Mouse (Mus musculus) lung, adult 2 months (tissue): ENCODE measurements around the gene Capns1. TPM values are rescaled to one million over a fixed set of nuclear protein-coding genes. Genes with fewer than 3 reads are reported as not detected.

Source experiments
- DNase-seq: peaks from one replicate; pipeline ENCODE4 v3.0.0; 2022
- H3K4me1 ChIP-seq: fragments of 200-500 bp; 2 replicates; pipeline ENCODE4 v1.6.1; 2011; ENCODE audit warnings: low read length; ENCODE audit not compliant: control insufficient read depth, insufficient read depth
- H3K4me3 ChIP-seq: fragments of 200-500 bp; replicated peaks from 2 replicates; pipeline ENCODE3; 2011; ENCODE audit warnings: low read depth, mild to moderate bottlenecking, control low read depth, low read length; ENCODE audit errors: extremely low read depth
- CTCF ChIP-seq: fragments of 200-500 bp; IDR thresholded peaks from 2 replicates; pipeline ENCODE4 v1.5.1; 2011; ENCODE audit warnings: mild to moderate bottlenecking, low read length, control low read depth; ENCODE audit not compliant: insufficient read depth
- POLR2A ChIP-seq: fragments of 200-500 bp; IDR thresholded peaks from 2 replicates; pipeline ENCODE4 v1.6.1; 2011; ENCODE audit warnings: low read depth, mild to moderate bottlenecking, control low read depth, low read length, borderline replicate concordance; ENCODE audit errors: extremely low read depth
- whole genome bisulfite sequencing: fragments of 180-500 bp; shearing (Covaris S2); methylation state at CpG from one replicate; pipeline ENCODE4 v1.1.7; 2018; 5-methylcytosine and 5-hydroxymethylcytosine counted together
- polyA plus RNA-seq: library from polyadenylated mRNA; depleted of rRNA; stranded (reverse); fragments of >200 nt; gene quantifications from 2 replicates; pipeline ENCODE4 v1.2.3, GENCODE M21; 2012; rRNA removed

Gene Capns1
- polyA plus RNA-seq, 1 experiment: 1,083 TPM

- DNase-seq: no peak
- Histone ChIP-seq H3K4me3 (no peak overlapping the region), H3K4me1 (no peaks in the 10 kb centered on the region)
- WGBS: 90% methylated on average over 1 of the region's 1 CpGs
- TF ChIP-seq CTCF (no peak), POLR2A (no peak)
Measured at GRCm38 (mm10) chr7:30154040-30154439, 44.6 kb downstream of the Capns1 start.

GRCm38 (mm10) chr7:30147011-30147410 is 51.6 kb downstream of the Capns1 start:
- H3K4me3 ChIP-seq: no peak overlapping the region
- no peak for DNase-seq
- WGBS: 95% methylated on average over 5 of the region's 5 CpGs
- TF ChIP-seq POLR2A: no peak
- no peak for TF ChIP-seq CTCF
- 0 out of 2 replicates have a peak, but pooled peaks cover 2% of the 10 kb centered on the region for H3K4me1 ChIP-seq

- H3K4me1 ChIP-seq: 0 out of 2 replicates have a peak, but pooled peaks cover 2% of the 10 kb centered on the region
- DNase-seq: peak; percentile 9
- 3% methylated on average over 35 of the region's 35 CpGs for WGBS
- H3K4me3 ChIP-seq: peak overlapping the region; percentile 56
- no peak for TF ChIP-seq CTCF
- TF ChIP-seq POLR2A: no peak
Measured at GRCm38 (mm10) chr7:30143555-30144209, 54.9 kb downstream of the Capns1 start.

DNA sequence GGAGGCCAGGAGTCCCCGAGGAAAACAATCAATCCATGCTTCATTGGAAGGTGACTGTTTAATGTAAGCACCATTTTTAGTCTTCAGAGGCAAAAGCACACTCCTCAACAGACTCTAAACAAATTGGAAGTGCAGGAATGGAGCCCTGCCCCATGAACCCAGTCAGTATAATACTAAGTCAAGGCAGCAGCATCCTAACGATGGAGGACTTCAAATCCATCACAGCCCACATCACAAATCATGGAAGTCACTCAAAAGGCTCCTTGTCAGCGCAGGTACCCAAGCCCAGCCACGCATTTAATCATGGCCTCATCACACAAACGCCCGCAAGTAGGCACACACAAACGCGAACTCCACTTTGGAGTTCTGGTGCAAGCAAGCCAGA is 55.4 kb downstream of the Capns1 start:
- 0 out of 2 replicates have a peak, but pooled peaks cover 2% of the 10 kb centered on the region for H3K4me1 ChIP-seq
- DNase-seq: no peak
- peak overlapping the region; percentile 56 for H3K4me3 ChIP-seq
- WGBS: 11% methylated on average over 8 of the region's 8 CpGs
- TF ChIP-seq POLR2A (no peak), CTCF (no peak)

Other genes with a start within 250 kb of the Capns1 start
- 7.9 and 8.3 TPM in 2 replicates for gene Zfp74, start 244.7 kb downstream of the Capns1 start, polyA plus RNA-seq
- gene Zfp568, start 214.9 kb downstream of the Capns1 start, polyA plus RNA-seq: 5.1 and 6.1 TPM in 2 replicates
- 3.6 and 4.9 TPM in 2 replicates for gene Zfp14, start 147.4 kb downstream of the Capns1 start, polyA plus RNA-seq
- gene Zfp82, start 125.9 kb downstream of the Capns1 start, polyA plus RNA-seq: 0.31 and 1.0 TPM in 2 replicates
- gene Gm26920, start 108.4 kb downstream of the Capns1 start, polyA plus RNA-seq: not detected in 2 replicates
- gene Zfp566, start 108.3 kb downstream of the Capns1 start, polyA plus RNA-seq: 1.1 and 1.2 TPM in 2 replicates
- gene Zfp260, start 104.0 kb downstream of the Capns1 start, polyA plus RNA-seq: 11.4 and 17.6 TPM in 2 replicates
- 0.88 and 1.8 TPM in 2 replicates for gene Zfp382, start 76.9 kb downstream of the Capns1 start, polyA plus RNA-seq
- gene Zfp146, start 29.1 kb downstream of the Capns1 start, polyA plus RNA-seq: 9.5 and 14.8 TPM in 2 replicates
- 14.1 and 42.3 TPM in 2 replicates for gene Cox7a1, start 14.7 kb downstream of the Capns1 start, polyA plus RNA-seq
- gene Polr2i, start 33.1 kb upstream of the Capns1 start, polyA plus RNA-seq: 95.6 and 110 TPM in 2 replicates
- gene Tbcb, start 33.5 kb upstream of the Capns1 start, polyA plus RNA-seq: 38.4 and 41.6 TPM in 2 replicates
- gene Ovol3, start 36.9 kb upstream of the Capns1 start, polyA plus RNA-seq: not detected in 2 replicates
- 0.21 and 0.55 TPM in 2 replicates for gene Thap8, start 81.3 kb upstream of the Capns1 start, polyA plus RNA-seq
- gene Wdr62, start 81.6 kb upstream of the Capns1 start, polyA plus RNA-seq: 15.9 and 24.9 TPM in 2 replicates
- 7.7 and 7.9 TPM in 2 replicates for gene Clip3, start 92.9 kb upstream of the Capns1 start, polyA plus RNA-seq
- 141 and 163 TPM in 2 replicates for gene Alkbh6, start 109.9 kb upstream of the Capns1 start, polyA plus RNA-seq
- 14.5 and 21.5 TPM in 2 replicates for gene Syne4, start 116.0 kb upstream of the Capns1 start, polyA plus RNA-seq
- 0.50 and 0.55 TPM in 2 replicates for gene E130208F15Rik, start 122.9 kb upstream of the Capns1 start, polyA plus RNA-seq
- 14.2 and 21.4 TPM in 2 replicates for gene Sdhaf1, start 125.1 kb upstream of the Capns1 start, polyA plus RNA-seq
- 8.7 and 10.9 TPM in 2 replicates for gene Lrfn3, start 164.0 kb upstream of the Capns1 start, polyA plus RNA-seq
- 328 and 425 TPM in 2 replicates for gene Tyrobp, start 214.9 kb upstream of the Capns1 start, polyA plus RNA-seq
- 33.9 and 37.1 TPM in 2 replicates for gene Hcst, start 221.0 kb upstream of the Capns1 start, polyA plus RNA-seq
- gene Nfkbid, start 222.9 kb upstream of the Capns1 start, polyA plus RNA-seq: 7.2 and 8.6 TPM in 2 replicates
- 9.5 and 11.8 TPM in 2 replicates for gene Aplp1, start 246.7 kb upstream of the Capns1 start, polyA plus RNA-seq